Mouse (Mus musculus) heart, embryonic 16.5 days (tissue): ENCODE data around the gene Ythdf2. TPM values are rescaled to one million over a fixed set of nuclear protein-coding genes. Genes with fewer than 3 reads are reported as not detected.

Source experiments
- ATAC-seq: fragments of 200-750 bp; cut with Nextera tagmentation; replicated peaks from 2 replicates; pipeline ENCODE4 v1.8.0; 2017; ENCODE audit warnings: moderate number of reproducible peaks; ENCODE audit not compliant: insufficient read depth, low FRiP score; ENCODE audit errors: extremely low read depth
- H3K27ac ChIP-seq: fragments of 300-500 bp; sonication (generic); 2 replicates; pipeline ENCODE4 v1.5.1; 2014; ENCODE audit warnings: mild to moderate bottlenecking, low read length, control low read depth, moderate library complexity
- H3K27me3 ChIP-seq: fragments of 300-500 bp; sonication (generic); 2 replicates; pipeline ENCODE4 v1.6.1; 2014; ENCODE audit warnings: low read length, mixed read lengths; ENCODE audit not compliant: control insufficient read depth, insufficient read depth
- H3K36me3 ChIP-seq: fragments of 300-500 bp; sonication (generic); 2 replicates; pipeline ENCODE4 v1.6.1; 2014; ENCODE audit not compliant: control insufficient read depth, insufficient read depth
- H3K4me1 ChIP-seq: fragments of 300-500 bp; sonication (generic); 2 replicates; pipeline ENCODE4 v1.6.1; 2014; ENCODE audit warnings: low read length, mixed read lengths; ENCODE audit not compliant: control insufficient read depth, insufficient read depth
- H3K4me2 ChIP-seq: fragments of 300-500 bp; sonication (generic); 2 replicates; pipeline ENCODE4 v1.6.1; 2014; ENCODE audit warnings: low read depth, mild to moderate bottlenecking, control low read depth, low read length
- H3K4me3 ChIP-seq: fragments of 300-500 bp; sonication (generic); 2 replicates; pipeline ENCODE4 v1.5.1; 2014; ENCODE audit warnings: mild to moderate bottlenecking, control low read depth, low read length
- H3K9ac ChIP-seq: fragments of 300-500 bp; sonication (generic); 2 replicates; pipeline ENCODE4 v1.6.1; 2014; ENCODE audit warnings: low read length, control low read depth
- H3K9me3 ChIP-seq: fragments of 300-500 bp; sonication (generic); replicated peaks from 2 replicates; pipeline ENCODE4 v1.6.1; 2016; ENCODE audit warnings: low read length; ENCODE audit not compliant: control insufficient read depth
- WGBS: fragments of 180-500 bp; shearing (Covaris S2); extraction: QIAGEN DNeasy Blood & Tissue Kit; methylation state at CpG from one replicate; pipeline ENCODE4 v1.1.7; 2014; 5-methylcytosine and 5-hydroxymethylcytosine counted together
- polyA plus RNA-seq: library from polyadenylated mRNA; unstranded; fragments of >200 nt; fragmentation: Nextera tagmentation; extraction: Ambion mirVana; gene quantifications from 2 replicates; pipeline ENCODE4 v1.2.1, GENCODE M21; 2015

Ythdf2 gene
- polyA plus RNA-seq, 1 experiment from 2014 or later: 61.7 TPM

- Histone ChIP-seq H3K9ac (no peak overlapping the region; the same call in 1 of the 2 replicates), H3K27ac (no peak overlapping the region), H3K9me3 (no peaks in the 10 kb centered on the region), H3K36me3 (no peaks in the 10 kb centered on the region), H3K4me2 (no peak overlapping the region), H3K4me3 (no peak overlapping the region), H3K4me1 (0 out of 2 replicates have a peak, but pooled peaks cover 2% of the 10 kb centered on the region), H3K27me3 (no peaks in the 10 kb centered on the region)
- WGBS: 70% methylated on average over 2 of the region's 2 CpGs
- no peak for ATAC-seq
These were observed 5.7 kb upstream of the Ythdf2 start for GRCm38 (mm10) chr4:132217781-132218180.

GRCm38 (mm10) chr4:132216602-132217001 lies 4.5 kb upstream of the Ythdf2 start:
- 18% methylated on average over 1 of the region's 1 CpGs for WGBS
- ATAC-seq: no peak

DNA sequence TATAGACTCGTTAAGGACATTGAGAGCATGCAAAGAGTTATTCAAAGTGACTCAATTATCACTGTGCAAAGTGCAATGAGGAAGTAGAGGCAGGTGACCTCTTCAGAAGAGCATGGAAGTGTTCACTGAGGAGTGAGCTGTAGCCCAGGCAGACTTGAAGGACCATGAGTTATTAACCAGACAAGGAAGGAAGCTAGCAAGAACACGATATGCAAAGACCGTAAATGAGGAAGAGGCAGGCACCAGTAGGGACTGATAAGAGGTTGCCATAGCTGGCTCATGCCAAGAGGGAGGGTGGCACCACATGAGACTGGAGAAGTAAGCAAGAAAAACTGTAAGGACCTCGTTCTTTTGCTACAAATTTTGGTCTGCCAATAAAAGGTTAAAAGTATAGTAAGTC lies 2.7 kb upstream of the Ythdf2 start:
- H3K4me3 ChIP-seq: no peak overlapping the region
- ATAC-seq: no peak
- H3K4me2 ChIP-seq: no peak overlapping the region
- no peak overlapping the region for H3K9ac ChIP-seq
- 0 out of 2 replicates have a peak, but pooled peaks cover 2% of the 10 kb centered on the region for H3K36me3 ChIP-seq
- 52% methylated on average over 4 of the region's 4 CpGs for WGBS
- no peak overlapping the region for H3K27ac ChIP-seq
- H3K9me3 ChIP-seq: no peaks in the 10 kb centered on the region
- H3K4me1 ChIP-seq: peaks cover 15% of the 10 kb centered on the region
- no peaks in the 10 kb centered on the region for H3K27me3 ChIP-seq

More at GRCm38 (mm10) chr4:132216602-132217001, 4.5 kb upstream of the Ythdf2 start:
- H3K27ac ChIP-seq: no peak overlapping the region
- no peak overlapping the region for H3K9ac ChIP-seq
- no peak overlapping the region for H3K4me3 ChIP-seq
- no peaks in the 10 kb centered on the region for H3K36me3 ChIP-seq
- no peak overlapping the region for H3K4me2 ChIP-seq
- no peaks in the 10 kb centered on the region for H3K27me3 ChIP-seq
- H3K4me1 ChIP-seq: 0 out of 2 replicates have a peak, but pooled peaks cover 4% of the 10 kb centered on the region
- no peaks in the 10 kb centered on the region for H3K9me3 ChIP-seq

DNA sequence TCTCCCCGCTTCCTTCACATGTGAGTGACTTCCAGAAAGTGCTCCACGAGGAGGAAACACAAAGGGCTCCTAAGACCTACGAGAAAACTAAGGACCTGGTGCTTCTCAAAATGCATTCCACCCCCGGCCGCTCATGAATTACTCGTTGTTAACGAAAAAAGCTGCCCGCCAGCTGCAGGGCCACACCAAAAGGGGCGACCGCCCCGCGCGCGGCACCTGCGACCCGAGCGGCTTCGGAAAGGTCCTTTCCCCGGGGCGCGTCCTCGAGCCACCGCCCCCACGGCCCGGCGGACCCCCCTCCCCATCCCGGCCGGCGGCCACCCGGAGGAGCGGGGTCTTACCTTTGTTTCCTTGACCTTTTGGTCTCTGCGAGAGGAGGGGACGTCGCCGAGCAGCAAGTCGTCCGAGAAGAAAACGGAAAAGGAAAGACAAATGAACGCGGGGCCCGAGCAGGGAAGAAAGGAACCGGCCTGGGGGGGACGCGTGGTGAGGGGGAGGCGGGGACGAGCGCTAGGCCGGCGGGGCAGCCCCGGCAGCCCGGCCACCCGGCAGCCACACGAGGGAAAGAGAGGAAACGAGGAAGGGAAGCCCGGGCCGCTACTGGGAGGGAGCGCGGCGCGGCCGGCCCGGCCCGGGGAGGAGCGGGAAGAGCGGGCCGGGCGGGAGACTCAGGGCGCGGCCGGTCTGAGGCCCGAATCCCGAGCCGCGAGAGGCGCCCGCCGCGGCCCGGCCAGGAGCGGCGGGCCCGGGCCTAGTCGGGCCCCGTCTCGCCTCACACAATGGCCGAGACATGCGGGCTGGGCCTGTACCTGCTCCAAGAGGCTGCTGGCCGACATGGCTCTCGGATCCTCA lies 786 bp downstream of the Ythdf2 start:
- Histone ChIP-seq H3K4me3 (peak overlapping the region; percentile 96), H3K27me3 (no peaks in the 10 kb centered on the region), H3K9ac (peak overlapping the region; percentile 96), H3K36me3 (peaks cover 17% of the 10 kb centered on the region; the same call in 1 of the 2 replicates), H3K4me2 (peak overlapping the region; percentile 97), H3K9me3 (no peaks in the 10 kb centered on the region), H3K4me1 (peaks cover 20% of the 10 kb centered on the region), H3K27ac (peak overlapping the region; percentile 92)
- WGBS: under 1% methylated on average over 84 of the region's 89 CpGs
- peak; percentile 66 for ATAC-seq

DNA sequence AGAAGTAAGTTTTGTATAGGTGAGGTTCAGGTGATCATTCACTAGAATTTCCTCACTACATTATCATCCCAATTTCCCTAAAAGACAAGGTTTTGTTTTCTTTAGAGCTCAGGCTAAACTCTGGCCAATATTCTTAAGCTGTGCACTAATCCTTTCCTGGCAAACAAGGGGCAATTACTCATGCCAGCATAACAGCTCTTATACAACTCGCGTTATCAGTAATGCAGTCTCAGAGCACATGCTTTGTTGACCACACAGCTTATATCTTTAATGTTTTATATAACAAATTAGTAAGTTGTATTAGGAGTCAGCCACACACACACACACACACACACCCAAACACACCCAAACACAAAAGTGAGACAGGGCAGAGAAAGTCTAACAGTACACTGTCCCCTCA lies 1.8 kb downstream of the Ythdf2 start:
- WGBS: 30% methylated on average over 2 of the region's 2 CpGs
- no peak overlapping the region for H3K27ac ChIP-seq
- no peaks in the 10 kb centered on the region for H3K27me3 ChIP-seq
- peaks cover 20% of the 10 kb centered on the region for H3K4me1 ChIP-seq
- peaks cover 22% of the 10 kb centered on the region; the same call in 1 of the 2 replicates for H3K36me3 ChIP-seq
- H3K9me3 ChIP-seq: no peaks in the 10 kb centered on the region
- peak overlapping the region; percentile 96 for H3K9ac ChIP-seq
- no peak for ATAC-seq
- peak overlapping the region; percentile 97 for H3K4me2 ChIP-seq
- H3K4me3 ChIP-seq: peak overlapping the region; percentile 96

DNA sequence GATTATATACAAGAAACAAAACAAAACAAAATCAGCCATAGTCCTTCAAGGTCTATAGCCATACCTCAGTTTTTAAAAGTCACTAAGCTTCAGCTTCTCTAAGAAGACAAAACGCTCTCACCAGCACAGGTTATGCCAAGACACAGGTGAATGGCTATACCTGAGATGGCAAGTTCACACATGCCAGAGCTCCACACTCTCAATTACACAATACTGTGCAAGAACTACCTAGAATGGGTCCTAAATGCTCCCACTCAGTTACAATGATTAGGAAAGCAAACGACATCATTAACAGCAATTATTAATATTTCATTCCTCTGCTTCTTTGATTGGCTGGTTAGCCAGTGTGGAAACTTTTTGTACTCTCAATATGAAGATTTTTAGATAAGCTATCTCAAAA lies 2.8 kb downstream of the Ythdf2 start:
- Histone ChIP-seq H3K27ac (no peak overlapping the region), H3K4me2 (no peak overlapping the region), H3K4me1 (peaks cover 20% of the 10 kb centered on the region), H3K4me3 (no peak overlapping the region), H3K27me3 (no peaks in the 10 kb centered on the region), H3K36me3 (peaks cover 28% of the 10 kb centered on the region), H3K9ac (no peak overlapping the region), H3K9me3 (no peaks in the 10 kb centered on the region)
- no peak for ATAC-seq
- 89% methylated on average over 2 of the region's 2 CpGs for WGBS

DNA sequence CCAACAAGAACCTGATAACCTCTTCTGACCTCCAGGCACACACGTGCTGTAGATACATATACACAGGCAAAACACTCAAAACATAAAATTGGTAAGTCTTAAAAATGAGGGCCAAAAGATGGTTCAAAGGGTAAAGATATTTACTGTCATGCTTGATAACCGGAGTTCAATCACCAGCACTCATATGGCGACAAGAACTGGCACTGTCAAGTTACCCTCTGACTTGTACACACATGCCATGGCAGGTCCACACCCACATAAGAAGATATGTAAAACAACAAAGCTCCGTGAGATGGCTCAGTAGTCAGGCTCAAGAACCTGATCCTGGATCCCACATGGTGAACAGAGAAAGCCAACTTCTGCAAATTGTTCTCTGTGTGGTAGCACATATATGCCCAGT lies 4.8 kb downstream of the Ythdf2 start:
- Histone ChIP-seq H3K27ac (no peak overlapping the region), H3K4me1 (peaks cover 18% of the 10 kb centered on the region), H3K4me2 (no peak overlapping the region), H3K36me3 (peaks cover 40% of the 10 kb centered on the region), H3K9ac (no peak overlapping the region), H3K4me3 (no peak overlapping the region), H3K27me3 (no peaks in the 10 kb centered on the region), H3K9me3 (no peaks in the 10 kb centered on the region)
- WGBS: 78% methylated on average over 4 of the region's 4 CpGs
- no peak for ATAC-seq

GRCm38 (mm10) chr4:132198771-132199170 lies 13.3 kb downstream of the Ythdf2 start:
- Histone ChIP-seq H3K27ac (no peak overlapping the region), H3K27me3 (no peaks in the 10 kb centered on the region), H3K4me1 (peaks cover 14% of the 10 kb centered on the region), H3K9me3 (no peaks in the 10 kb centered on the region), H3K36me3 (peaks cover 13% of the 10 kb centered on the region; the same call in 1 of the 2 replicates), H3K4me3 (no peak overlapping the region), H3K4me2 (no peak overlapping the region), H3K9ac (no peak overlapping the region)
- no peak for ATAC-seq

DNA sequence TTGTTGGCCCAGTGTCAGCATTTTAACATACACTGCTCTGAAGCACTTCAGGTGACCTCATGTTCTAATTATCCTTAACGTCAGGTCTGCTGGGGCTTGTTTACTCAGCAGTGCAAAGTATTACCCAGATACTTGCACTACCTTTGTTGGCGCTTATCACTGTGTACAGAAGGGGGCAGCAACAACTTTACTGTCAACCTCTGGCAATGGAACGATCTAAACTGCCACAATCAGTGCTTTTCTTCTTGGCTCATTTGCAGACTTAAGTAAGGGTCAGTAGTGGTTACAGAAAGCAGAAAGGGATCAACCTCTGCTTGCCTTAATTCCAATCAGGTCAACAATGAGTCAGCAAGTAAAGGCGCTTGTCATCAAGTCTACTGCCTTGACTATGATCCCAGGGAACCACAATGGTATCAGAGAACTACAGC lies 13.8 kb downstream of the Ythdf2 start:
- H3K27me3 ChIP-seq: no peaks in the 10 kb centered on the region
- H3K36me3 ChIP-seq: peaks cover 10% of the 10 kb centered on the region; the same call in 1 of the 2 replicates
- 38% methylated on average over 4 of the region's 4 CpGs for WGBS
- peaks cover 14% of the 10 kb centered on the region for H3K4me1 ChIP-seq
- no peak overlapping the region for H3K9ac ChIP-seq
- H3K9me3 ChIP-seq: no peaks in the 10 kb centered on the region
- H3K27ac ChIP-seq: 0 out of 2 replicates have a peak overlapping the region, but pooled peaks have one; percentile 7
- H3K4me2 ChIP-seq: no peak overlapping the region
- no peak for ATAC-seq
- H3K4me3 ChIP-seq: no peak overlapping the region
